Comparison of ENCODE assay signal across 8 mouse cellular contexts in the genomic region with DNA sequence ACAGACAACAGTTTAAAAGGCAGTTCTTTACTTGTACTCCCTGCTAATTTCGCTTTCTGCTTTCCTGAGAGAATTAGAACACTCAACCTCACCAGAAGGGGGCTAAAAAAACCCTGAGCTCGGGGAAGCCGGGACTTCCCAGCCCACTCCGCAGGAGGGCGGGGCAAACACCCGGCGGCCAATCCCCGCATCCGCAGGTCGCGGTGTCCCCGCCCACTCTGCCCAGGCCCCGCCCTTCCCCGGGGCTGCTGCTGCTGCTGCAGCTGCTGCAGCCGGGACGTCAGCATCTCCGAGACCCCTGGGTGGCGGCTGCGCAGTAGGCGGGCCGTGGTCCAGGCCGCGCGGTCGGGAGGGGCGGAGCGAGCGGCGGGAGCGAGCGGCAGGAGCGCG. TPM values are rescaled to one million over a fixed set of nuclear protein-coding genes. Genes with fewer than 3 reads are reported as not detected.
DNase-seq lines count a peak whose midpoint lies in the region; ATAC-seq and TF ChIP-seq lines count a peak whose summit lies in the region.

No protein-coding gene starts in this region.

- no peaks in the 10 kb centered on the region for H3K9me3 ChIP-seq in heart, embryonic 12.5 days (replicated peaks)
- no peaks in the 10 kb centered on the region for H3K9me3 ChIP-seq in kidney, postnatal 0 days (replicated peaks; ENCODE audit: low read length)
- no peaks in the 10 kb centered on the region for H3K9me3 ChIP-seq in liver, embryonic 11.5 days (ENCODE audit: control insufficient read depth, low read length)
- H3K9me3 ChIP-seq in stomach, embryonic 14.5 days (ENCODE audit: control insufficient read depth, low read depth, low read length) = no peaks in the 10 kb centered on the region

- H3K36me3 ChIP-seq in heart, embryonic 12.5 days = no peaks in the 10 kb centered on the region
- H3K36me3 ChIP-seq in kidney, postnatal 0 days (ENCODE audit: insufficient read depth, low read length) = no peaks in the 10 kb centered on the region
- no peaks in the 10 kb centered on the region for H3K36me3 ChIP-seq in liver, embryonic 11.5 days (ENCODE audit: control insufficient read depth, insufficient read depth, low read length)
- no peaks in the 10 kb centered on the region for H3K36me3 ChIP-seq in stomach, embryonic 14.5 days (ENCODE audit: control insufficient read depth, insufficient read depth, low read length)

- H3K27ac ChIP-seq in heart, embryonic 12.5 days (ENCODE audit: poor library complexity, severe bottlenecking) = peak overlapping the region; percentile 92
- peak overlapping the region; percentile 94 for H3K27ac ChIP-seq in kidney, postnatal 0 days
- H3K27ac ChIP-seq in liver, embryonic 11.5 days (ENCODE audit: low read depth, low read length) = peak overlapping the region; percentile 94
- H3K27ac ChIP-seq in stomach, embryonic 14.5 days (ENCODE audit: low read length) = peak overlapping the region; percentile 91

- peak; percentile 68 for TF ChIP-seq CTCF in kidney, postnatal 0 days (IDR thresholded peaks at IDR 0.05; ENCODE audit: low read depth)

- peaks cover 23% of the 10 kb centered on the region for H3K4me1 ChIP-seq in heart, embryonic 12.5 days (replicated peaks)
- peaks cover 8% of the 10 kb centered on the region for H3K4me1 ChIP-seq in kidney, postnatal 0 days (replicated peaks; ENCODE audit: insufficient read depth, low read length)
- H3K4me1 ChIP-seq in liver, embryonic 11.5 days (replicated peaks; ENCODE audit: control insufficient read depth, insufficient read depth, low read length) = peaks cover 24% of the 10 kb centered on the region
- peaks cover 14% of the 10 kb centered on the region; the same call in 1 of the 2 replicates for H3K4me1 ChIP-seq in stomach, embryonic 14.5 days (ENCODE audit: control insufficient read depth, insufficient read depth, low read length)

- H3K9ac ChIP-seq in heart, embryonic 12.5 days = peak overlapping the region; percentile 92
- peak overlapping the region; percentile 92 for H3K9ac ChIP-seq in kidney, postnatal 0 days (ENCODE audit: low read depth, low read length)
- peak overlapping the region; percentile 96 for H3K9ac ChIP-seq in liver, embryonic 11.5 days (ENCODE audit: low read depth, low read length)
- peak overlapping the region; percentile 81 for H3K9ac ChIP-seq in stomach, embryonic 14.5 days (replicated peaks; ENCODE audit: low read depth, low read length)

- peak; percentile 100 for DNase-seq in B cell, adult 2 months
- peak; percentile 98 for DNase-seq in brain, adult 2 months (ENCODE audit: low read depth, low spot score)
- DNase-seq in kidney, postnatal 0 days (ENCODE audit: low spot score) = peak; percentile 96
- peak; percentile 97 for DNase-seq in liver, embryonic 11.5 days (ENCODE audit: low spot score)
- DNase-seq in naive thymus-derived CD4-positive, alpha-beta T cell, adult 2 months (ENCODE audit: low read depth) = peak; percentile 99

- peak overlapping the region; percentile 59 for H3K4me2 ChIP-seq in heart, embryonic 12.5 days
- peak overlapping the region; percentile 58 for H3K4me2 ChIP-seq in kidney, postnatal 0 days (ENCODE audit: low read length)
- peak overlapping the region; percentile 72 for H3K4me2 ChIP-seq in liver, embryonic 11.5 days
- H3K4me2 ChIP-seq in stomach, embryonic 14.5 days (replicated peaks; ENCODE audit: low read depth, low read length) = peak overlapping the region; percentile 23

- 0% methylated on average over 28 of the region's 33 CpGs for WGBS in heart, embryonic 12.5 days
- WGBS in kidney, postnatal 0 days = under 1% methylated on average over 12 of the region's 33 CpGs
- under 1% methylated on average over 31 of the region's 33 CpGs for WGBS in liver, embryonic 11.5 days
- WGBS in stomach, embryonic 14.5 days = under 1% methylated on average over 24 of the region's 33 CpGs

- peak overlapping the region; percentile 80 for H3K4me3 ChIP-seq in heart, embryonic 12.5 days
- peak overlapping the region; percentile 88 for H3K4me3 ChIP-seq in kidney, postnatal 0 days (replicated peaks; ENCODE audit: low read depth, low read length)
- peak overlapping the region; percentile 92 for H3K4me3 ChIP-seq in liver, embryonic 11.5 days (ENCODE audit: low read depth, low read length)
- peak overlapping the region; percentile 63 for H3K4me3 ChIP-seq in stomach, embryonic 14.5 days (ENCODE audit: low read depth, low read length)

- ATAC-seq in erythroblast, adult 5-6 weeks (replicated peaks; ENCODE audit: low FRiP score, poor library complexity, severe bottlenecking) = peak; percentile 97
- peak; percentile 99 for ATAC-seq in heart, embryonic 12.5 days (ENCODE audit: insufficient number of reproducible peaks, low FRiP score)
- peak; percentile 99 for ATAC-seq in kidney, postnatal 0 days (replicated peaks; ENCODE audit: low FRiP score, low read depth)
- peak; percentile 96 for ATAC-seq in liver, embryonic 11.5 days (replicated peaks; ENCODE audit: low FRiP score)
- ATAC-seq in stomach, embryonic 14.5 days (ENCODE audit: insufficient number of reproducible peaks, insufficient read depth, low FRiP score, low read depth) = peak; percentile 98

- H3K27me3 ChIP-seq in heart, embryonic 12.5 days (replicated peaks) = no peaks in the 10 kb centered on the region
- H3K27me3 ChIP-seq in kidney, postnatal 0 days (ENCODE audit: insufficient read depth, low read length) = no peaks in the 10 kb centered on the region
- H3K27me3 ChIP-seq in liver, embryonic 11.5 days (replicated peaks; ENCODE audit: control insufficient read depth, insufficient read depth, low read length) = no peaks in the 10 kb centered on the region
- no peaks in the 10 kb centered on the region for H3K27me3 ChIP-seq in stomach, embryonic 14.5 days (ENCODE audit: control insufficient read depth, insufficient read depth, low read length)

RNA-seq across cellular contexts. Expression of gene C1galt1, which starts 0.2 kb away (rescaled TPM):
- 20.9 and 21.1 TPM in 2 replicates for total RNA-seq in erythroblast, adult 5-6 weeks (2015; ENCODE audit: low replicate concordance)
- total RNA-seq in erythroblast, adult 5-6 weeks (2017; ENCODE audit: low replicate concordance) = 21.2 and 25.1 TPM in 2 replicates
- polyA plus RNA-seq in heart, embryonic 12.5 days (2016; fragmentation: Nextera tagmentation; extraction: Ambion mirVana) = 3.8 and 4.5 TPM in 2 replicates
- polyA plus RNA-seq in kidney, postnatal 0 days (2015; fragmentation: Nextera tagmentation; extraction: Ambion mirVana) = 4.5 and 5.3 TPM in 2 replicates
- 10.5 and 11.4 TPM in 2 replicates for polyA plus RNA-seq in liver, embryonic 11.5 days (2014; fragmentation: Nextera tagmentation; extraction: Ambion mirVana)
- polyA plus RNA-seq in stomach, embryonic 14.5 days (2014; fragmentation: Nextera tagmentation; extraction: Ambion mirVana) = 9.6 and 10.0 TPM in 2 replicates

Comparison
In these comparisons a context has a peak if more than half of its experiments do, and no peak if none do; other contexts are left out.
1. Peak in every context shown above with its lines: DNase-seq, ATAC-seq, H3K4me3 ChIP-seq and H3K27ac ChIP-seq.